Mouse (Mus musculus) right cerebral cortex, adult 2 months (tissue): Measurements from ENCODE around the gene Bud13.

Experiments used
- DNase-seq, 2 experiments: peaks; one replicate each; pipeline ENCODE4 v3.0.0; 2021 to 2022; ENCODE audit warnings: low spot score in 2 of 2

Bud13 gene

GRCm38 (mm10) chr9:46337852-46338291 is 55.1 kb downstream of the Bud13 start:
- DNase-seq, result peak; percentile 52 to 73

DNA sequence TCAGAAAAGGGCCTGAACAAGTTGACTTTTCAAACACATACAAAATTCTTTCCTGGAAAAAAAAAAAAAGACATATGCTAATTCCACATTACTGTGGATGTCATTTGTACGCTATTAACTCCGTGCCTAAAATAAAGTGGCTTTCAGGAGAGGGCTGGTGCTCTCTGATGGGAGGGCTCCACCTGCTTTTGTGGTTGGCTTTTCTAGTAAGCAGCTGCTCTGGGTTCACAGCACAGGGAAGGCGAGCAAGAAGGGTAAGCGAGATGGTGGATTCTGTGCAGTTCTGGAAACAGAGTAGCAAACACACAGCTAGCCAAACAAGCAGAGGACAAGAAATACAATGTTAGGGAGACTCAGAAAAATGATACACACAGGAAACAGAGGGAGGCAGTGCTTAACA is 55.6 kb downstream of the Bud13 start:
- no peak for DNase-seq

GRCm38 (mm10) chr9:46339051-46339652 is 56.3 kb downstream of the Bud13 start:
- DNase-seq, result no peak

DNA sequence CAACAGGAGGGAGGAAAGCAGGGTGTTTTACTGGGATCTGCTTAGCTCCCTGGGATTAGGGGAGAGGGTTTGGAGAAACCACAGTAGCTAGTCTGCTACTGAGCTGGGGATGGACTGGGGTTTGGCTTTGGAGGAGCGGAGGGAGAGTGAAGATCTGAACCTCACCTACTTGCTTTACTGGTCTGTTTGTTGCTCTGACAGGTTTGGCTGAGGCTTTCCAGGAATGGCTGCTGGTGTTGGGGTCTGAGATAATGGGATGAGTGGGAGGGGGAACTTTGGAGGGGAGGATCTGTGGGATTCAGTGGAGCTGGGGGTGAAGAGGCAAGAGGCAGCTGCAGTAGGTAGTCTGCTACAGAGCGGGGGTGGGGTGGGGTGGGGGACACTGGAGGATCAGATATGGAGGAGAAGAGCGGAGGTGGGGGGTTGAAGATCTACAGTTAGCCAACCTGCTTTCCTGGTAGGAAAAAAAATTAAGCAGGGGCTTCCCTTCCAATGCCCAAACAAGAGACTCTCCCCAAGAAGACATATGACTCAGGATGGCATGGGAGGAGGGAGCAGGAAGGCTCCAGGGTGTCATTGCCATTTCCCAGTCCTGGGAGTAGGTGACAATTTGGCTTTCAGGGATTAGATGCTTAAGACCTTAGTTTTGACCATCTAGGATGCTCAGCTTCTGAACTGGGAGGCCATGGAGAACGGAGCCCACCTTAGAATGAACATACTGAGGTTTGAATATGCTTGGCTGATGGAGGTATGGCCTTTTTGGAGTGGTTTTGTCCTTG is 63.3 kb downstream of the Bud13 start:
- DNase-seq, result no peak
